Mouse (Mus musculus) cerebellum, adult 11 months (tissue): Measurements from ENCODE around the gene Prnd.

Source experiments
- DNase-seq: peaks from one replicate; pipeline ENCODE4 v3.0.0; 2022

Gene Prnd

GRCm38 (mm10) chr2:131941501-131941900 is 9.2 kb upstream of the Prnd start:
- no peak for DNase-seq

GRCm38 (mm10) chr2:131944370-131944769 is 6.3 kb upstream of the Prnd start:
- DNase-seq = no peak

- no peak for DNase-seq
Observed at GRCm38 (mm10) chr2:131945225-131945624, 5.4 kb upstream of the Prnd start.

GRCm38 (mm10) chr2:131945765-131946164 is 4.9 kb upstream of the Prnd start:
- DNase-seq = no peak

GRCm38 (mm10) chr2:131946351-131946750 is 4.3 kb upstream of the Prnd start:
- no peak for DNase-seq

GRCm38 (mm10) chr2:131948156-131948555 is 2.5 kb upstream of the Prnd start:
- DNase-seq = no peak

- DNase-seq = no peak
Observed at GRCm38 (mm10) chr2:131948916-131949639, 1.6 kb upstream of the Prnd start.

GRCm38 (mm10) chr2:131949767-131950597 is 679 bp upstream of the Prnd start:
- DNase-seq = peak; percentile 41

- DNase-seq = no peak
Observed at GRCm38 (mm10) chr2:131952456-131952855, 1.8 kb downstream of the Prnd start.

- DNase-seq = no peak
Observed at GRCm38 (mm10) chr2:131952961-131953538, 2.4 kb downstream of the Prnd start.

- DNase-seq = no peak
Observed at GRCm38 (mm10) chr2:131953711-131954110, 3.0 kb downstream of the Prnd start.

- no peak for DNase-seq
Observed at GRCm38 (mm10) chr2:131954835-131955234, 4.2 kb downstream of the Prnd start.

- no peak for DNase-seq
Observed at GRCm38 (mm10) chr2:131955264-131955663, 4.6 kb downstream of the Prnd start.

GRCm38 (mm10) chr2:131956336-131957256 is 5.9 kb downstream of the Prnd start:
- DNase-seq = no peak

- no peak for DNase-seq
Observed at GRCm38 (mm10) chr2:131957731-131958222, 7.1 kb downstream of the Prnd start.

GRCm38 (mm10) chr2:131961671-131962070 is 11.0 kb downstream of the Prnd start:
- DNase-seq = no peak

GRCm38 (mm10) chr2:131970597-131970996 is 19.9 kb downstream of the Prnd start:
- DNase-seq = no peak

- no peak for DNase-seq
Observed at GRCm38 (mm10) chr2:131971098-131971497, 20.4 kb downstream of the Prnd start.

- DNase-seq = no peak
Observed at GRCm38 (mm10) chr2:131976663-131977062, 26.0 kb downstream of the Prnd start.

- DNase-seq = no peak
Observed at GRCm38 (mm10) chr2:131980866-131981265, 30.2 kb downstream of the Prnd start.

- DNase-seq = peak; percentile 34
Observed at GRCm38 (mm10) chr2:131982546-131983196, 32.0 kb downstream of the Prnd start.

GRCm38 (mm10) chr2:131987950-131988349 is 37.3 kb downstream of the Prnd start:
- no peak for DNase-seq
